Mouse (Mus musculus): Measurements from ENCODE around the gene Tapbp. TPM values are rescaled to one million over a fixed set of nuclear protein-coding genes. Genes with fewer than 3 reads are reported as not detected.
A peak's percentile ranks its signal among the peaks of the same experiment; 100 is the strongest.

The Tapbp gene
- total and polyA plus RNA-seq, 2 experiments from 2014 or later: 29.1 to 44.4 TPM

DNA sequence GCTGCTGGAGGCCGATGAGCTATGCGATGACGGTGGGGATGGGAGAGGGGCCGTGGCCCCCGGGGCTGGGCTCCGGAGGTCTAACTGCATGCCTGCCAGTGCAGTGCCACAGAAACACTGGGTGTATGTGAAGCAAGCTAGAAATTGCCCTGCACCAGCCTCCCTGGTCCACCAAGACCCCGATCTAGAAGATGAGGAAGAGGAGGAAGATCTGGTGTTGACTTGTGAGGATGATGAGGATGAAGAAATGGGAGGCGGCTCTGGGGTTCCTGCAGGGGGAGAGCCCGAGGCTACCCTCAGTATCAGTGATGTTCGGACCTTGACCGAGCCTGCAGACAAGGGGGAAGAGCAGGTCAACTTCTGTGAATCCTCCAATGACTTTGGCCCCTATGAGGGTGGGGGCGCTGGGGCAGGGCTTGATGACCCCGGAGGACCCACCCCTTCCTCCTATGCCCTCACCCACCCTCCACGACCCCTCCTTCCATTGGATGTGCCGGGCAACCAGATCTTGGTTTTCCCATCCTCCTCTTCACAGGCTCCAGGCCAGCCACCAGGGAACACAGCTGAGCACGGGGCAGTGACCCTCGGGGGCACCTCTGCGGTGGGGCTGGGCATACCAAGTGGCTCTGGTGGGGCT lies 2.1 kb downstream of the Tapbp start:
- Histone ChIP-seq H3K9me3 (ENCODE audit: low read length) (no peaks in the 10 kb centered on the region), H3K9ac (replicated peaks; ENCODE audit: low read length, poor library complexity, severe bottlenecking) (no peak overlapping the region), H3K27ac (ENCODE audit: low read depth, low read length) (no peak overlapping the region), H3K4me2 (ENCODE audit: low read depth, low read length, poor library complexity, severe bottlenecking) (no peak overlapping the region), H3K4me3 (ENCODE audit: low read depth, low read length) (no peak overlapping the region), H3K27me3 (ENCODE audit: insufficient read depth, low read length) (no peaks in the 10 kb centered on the region), H3K36me3 (ENCODE audit: insufficient read depth, low read length) (peaks cover 12% of the 10 kb centered on the region), H3K4me1 (ENCODE audit: insufficient read depth, low read length) (no peaks in the 10 kb centered on the region)
- 87% methylated on average over 18 of the region's 18 CpGs for WGBS
- DNase-seq (ENCODE audit: low spot score): no peak
- TF ChIP-seq CTCF (IDR thresholded peaks at IDR 0.05): no peak
- ATAC-seq (ENCODE audit: low FRiP score): no peak

DNA sequence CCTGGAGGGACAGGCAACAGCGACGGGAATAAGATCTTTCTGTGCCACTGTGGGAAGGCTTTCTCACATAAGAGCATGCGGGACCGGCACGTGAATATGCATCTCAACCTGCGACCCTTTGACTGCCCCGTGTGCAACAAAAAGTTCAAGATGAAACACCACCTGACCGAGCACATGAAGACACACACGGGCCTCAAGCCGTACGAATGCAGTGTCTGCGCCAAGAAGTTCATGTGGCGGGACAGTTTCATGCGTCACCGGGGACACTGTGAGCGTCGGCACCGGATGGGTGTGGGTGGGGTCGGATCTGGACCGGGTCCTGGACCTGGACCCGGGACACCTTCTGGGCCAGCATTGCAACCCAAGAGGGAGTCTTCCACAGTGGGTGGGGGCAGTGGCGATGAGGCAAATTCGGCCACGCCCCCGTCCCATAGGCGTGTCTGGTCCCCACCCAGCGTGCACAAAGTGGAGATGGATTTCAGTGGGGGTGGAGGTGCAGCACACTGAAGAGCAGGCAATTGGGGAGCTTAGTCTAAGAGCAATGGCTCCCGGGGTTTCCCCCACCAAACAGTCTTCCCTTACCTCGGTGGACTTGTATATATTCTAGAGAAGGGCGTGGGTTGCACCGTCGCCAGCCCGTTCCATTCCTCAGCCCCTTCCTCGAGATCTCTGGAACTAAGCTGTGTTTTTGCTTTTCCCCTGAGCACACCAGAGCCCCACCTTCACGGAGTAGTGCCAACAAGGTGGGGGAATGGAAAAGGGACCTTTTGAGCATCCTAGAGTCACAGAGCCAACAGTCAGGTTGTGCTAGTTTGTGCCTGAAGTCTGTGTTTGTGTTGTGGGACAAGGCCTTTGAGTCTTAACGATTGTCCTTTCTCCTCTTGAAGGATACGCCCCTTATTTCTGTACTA lies 2.8 kb downstream of the Tapbp start:
- WGBS: 65% methylated on average over 37 of the region's 37 CpGs
- peaks cover 8% of the 10 kb centered on the region for H3K36me3 ChIP-seq (ENCODE audit: insufficient read depth, low read length)
- DNase-seq (ENCODE audit: low spot score) (no peak), ATAC-seq (ENCODE audit: low FRiP score) (no peak)
- H3K27ac ChIP-seq (ENCODE audit: low read depth, low read length): no peak overlapping the region
- H3K9ac ChIP-seq (replicated peaks; ENCODE audit: low read length, poor library complexity, severe bottlenecking): no peak overlapping the region
- H3K4me3 ChIP-seq (ENCODE audit: low read depth, low read length): peak overlapping the region; percentile 38
- H3K27me3 ChIP-seq (ENCODE audit: insufficient read depth, low read length): no peaks in the 10 kb centered on the region
- peak overlapping the region; percentile 70; the same call in 1 of the 2 replicates for H3K4me2 ChIP-seq (ENCODE audit: low read depth, low read length, poor library complexity, severe bottlenecking)
- H3K4me1 ChIP-seq (ENCODE audit: insufficient read depth, low read length): no peaks in the 10 kb centered on the region
- TF ChIP-seq CTCF (IDR thresholded peaks at IDR 0.05): no peak
- H3K9me3 ChIP-seq (ENCODE audit: low read length): no peaks in the 10 kb centered on the region

DNA sequence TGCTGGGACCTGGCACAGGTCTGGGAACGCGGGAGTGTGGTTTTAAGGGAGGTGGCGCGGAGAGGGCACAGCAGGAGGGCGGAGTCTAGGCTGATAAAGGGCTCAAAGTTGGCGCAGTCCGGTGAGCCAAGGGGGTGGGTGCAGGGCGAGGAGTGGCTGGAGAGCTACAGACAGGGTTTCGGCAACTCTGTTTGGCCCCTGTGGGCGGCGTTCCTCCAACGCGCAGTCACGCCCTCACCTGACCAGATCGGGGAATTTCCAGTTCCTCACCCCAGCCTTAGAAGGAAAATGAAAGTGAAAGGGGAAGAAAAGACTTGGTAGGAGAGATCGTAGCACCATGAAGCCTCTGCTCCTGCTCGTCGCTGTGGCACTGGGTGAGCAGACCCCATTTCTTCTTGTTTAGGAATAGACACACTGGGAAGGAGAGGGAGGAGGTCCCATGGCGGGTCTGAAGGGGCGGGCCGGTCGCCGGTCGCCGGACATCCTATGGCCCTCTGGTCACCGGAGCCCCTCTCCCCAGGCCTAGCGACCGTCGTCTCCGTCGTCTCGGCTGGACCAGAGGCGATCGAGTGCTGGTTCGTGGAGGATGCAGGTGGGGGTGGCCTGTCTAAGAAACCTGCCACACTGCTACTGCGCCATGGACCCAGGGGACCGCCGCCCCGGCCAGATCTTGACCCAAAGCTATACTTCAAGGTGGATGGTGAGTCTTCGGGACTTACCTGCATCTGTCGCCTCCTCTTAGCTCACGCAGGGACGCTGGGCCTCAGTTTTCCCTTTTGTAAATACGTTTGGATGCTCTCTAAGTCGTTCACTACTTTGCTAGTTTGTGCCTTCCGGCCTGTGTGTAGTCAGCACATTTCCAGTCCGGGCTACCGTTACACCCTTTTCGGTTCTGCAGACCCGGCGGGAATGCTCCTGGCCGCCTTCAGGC lies 3.9 kb downstream of the Tapbp start:
- peak; percentile 29 for TF ChIP-seq CTCF (IDR thresholded peaks at IDR 0.05)
- Histone ChIP-seq H3K27ac (ENCODE audit: low read depth, low read length) (peak overlapping the region; percentile 48; the same call in 1 of the 2 replicates), H3K4me1 (ENCODE audit: insufficient read depth, low read length) (no peaks in the 10 kb centered on the region)

DNA sequence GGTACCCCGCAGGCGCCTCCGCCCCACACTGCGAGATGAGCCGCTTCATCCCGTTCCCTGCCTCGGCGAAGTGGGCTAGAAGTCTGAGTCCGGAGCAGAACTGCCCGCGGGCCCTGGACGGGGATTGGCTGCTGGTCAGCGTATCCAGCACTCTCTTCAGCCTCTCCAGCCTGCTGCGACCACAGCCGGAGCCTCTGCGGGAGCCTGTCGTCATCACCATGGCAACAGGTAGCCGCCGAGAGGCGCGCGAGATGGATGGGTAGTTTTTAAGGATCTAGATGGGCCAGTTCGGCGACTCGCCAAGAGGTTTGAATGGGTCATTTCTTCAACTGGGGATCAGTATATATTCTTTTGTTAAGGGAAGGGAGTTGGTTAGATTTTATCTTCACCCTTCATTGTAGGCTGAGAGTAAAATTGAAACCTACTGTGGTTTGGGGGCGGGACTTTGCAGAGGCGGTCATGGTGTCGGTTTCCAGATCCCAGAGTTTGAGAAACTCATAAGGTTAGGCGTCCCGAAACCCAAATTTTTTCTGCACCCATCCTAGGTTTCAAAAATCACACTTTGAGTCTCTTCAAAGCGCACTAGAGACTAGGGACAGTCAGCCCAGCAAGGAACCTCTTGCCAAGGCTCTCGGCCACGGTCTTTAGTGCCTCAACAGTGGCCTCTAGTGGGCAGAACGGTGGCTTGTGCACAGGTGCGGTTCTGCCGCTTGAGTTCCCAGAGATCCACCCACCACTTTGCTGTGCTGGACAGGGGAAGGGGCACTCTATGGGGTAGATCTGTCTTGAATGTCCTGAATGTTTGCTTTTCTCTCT lies 4.8 kb downstream of the Tapbp start:
- H3K9me3 ChIP-seq (ENCODE audit: low read length): no peaks in the 10 kb centered on the region
- H3K36me3 ChIP-seq (ENCODE audit: insufficient read depth, low read length): no peaks in the 10 kb centered on the region
- H3K4me2 ChIP-seq (ENCODE audit: low read depth, low read length, poor library complexity, severe bottlenecking): peak overlapping the region; percentile 70
- TF ChIP-seq CTCF (IDR thresholded peaks at IDR 0.05): peak; percentile 83
- H3K27ac ChIP-seq (ENCODE audit: low read depth, low read length): peak overlapping the region; percentile 48; the same call in 1 of the 2 replicates
- ATAC-seq (ENCODE audit: low FRiP score): no peak
- H3K4me1 ChIP-seq (ENCODE audit: insufficient read depth, low read length): no peaks in the 10 kb centered on the region
- DNase-seq (ENCODE audit: low spot score): peak; percentile 83
- peak overlapping the region; percentile 38 for H3K4me3 ChIP-seq (ENCODE audit: low read depth, low read length)
- H3K9ac ChIP-seq (replicated peaks; ENCODE audit: low read length, poor library complexity, severe bottlenecking): peak overlapping the region; percentile 39
- H3K27me3 ChIP-seq (ENCODE audit: insufficient read depth, low read length): no peaks in the 10 kb centered on the region
- WGBS: 3% methylated on average over 36 of the region's 36 CpGs

More for the DNA sequence above, 3.9 kb downstream of the Tapbp start:
- no peak for ATAC-seq (ENCODE audit: low FRiP score)
- peak; percentile 34 for DNase-seq (ENCODE audit: low spot score)
- 4% methylated on average over 52 of the region's 52 CpGs for WGBS
- Histone ChIP-seq H3K4me3 (ENCODE audit: low read depth, low read length) (peak overlapping the region; percentile 38), H3K27me3 (ENCODE audit: insufficient read depth, low read length) (no peaks in the 10 kb centered on the region), H3K9me3 (ENCODE audit: low read length) (no peaks in the 10 kb centered on the region), H3K4me2 (ENCODE audit: low read depth, low read length, poor library complexity, severe bottlenecking) (peak overlapping the region; percentile 70), H3K9ac (replicated peaks; ENCODE audit: low read length, poor library complexity, severe bottlenecking) (peak overlapping the region; percentile 39), H3K36me3 (ENCODE audit: insufficient read depth, low read length) (no peaks in the 10 kb centered on the region)

DNA sequence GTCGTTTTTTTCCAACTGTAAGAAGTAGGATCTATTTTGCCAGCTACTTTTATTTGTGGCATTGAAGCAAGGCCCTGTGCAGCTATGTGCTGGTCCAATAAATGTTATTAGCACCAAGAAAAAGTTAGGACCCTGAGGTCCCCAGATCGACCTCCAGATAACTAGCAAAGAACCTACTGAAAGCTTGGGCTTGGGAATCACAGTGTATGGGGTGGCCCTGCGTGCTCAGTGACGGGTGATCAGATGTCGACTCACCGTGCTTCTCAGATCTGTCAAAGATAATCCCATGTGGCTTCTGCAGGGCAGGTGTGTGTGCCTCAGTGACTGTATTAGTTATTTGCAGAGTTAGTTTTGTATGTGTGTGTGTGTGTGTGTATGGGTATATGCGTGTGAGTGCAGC lies 5.7 kb downstream of the Tapbp start:
- no peaks in the 10 kb centered on the region for H3K4me1 ChIP-seq (ENCODE audit: insufficient read depth, low read length)
- 92% methylated on average over 7 of the region's 7 CpGs for WGBS
- H3K4me3 ChIP-seq (ENCODE audit: low read depth, low read length): no peak overlapping the region
- no peak overlapping the region for H3K4me2 ChIP-seq (ENCODE audit: low read depth, low read length, poor library complexity, severe bottlenecking)
- ATAC-seq (ENCODE audit: low FRiP score) (no peak), DNase-seq (ENCODE audit: low spot score) (no peak)
- no peak for TF ChIP-seq CTCF (IDR thresholded peaks at IDR 0.05)
- H3K27me3 ChIP-seq (ENCODE audit: insufficient read depth, low read length): no peaks in the 10 kb centered on the region
- H3K9ac ChIP-seq (replicated peaks; ENCODE audit: low read length, poor library complexity, severe bottlenecking): no peak overlapping the region
- H3K36me3 ChIP-seq (ENCODE audit: insufficient read depth, low read length): no peaks in the 10 kb centered on the region
- H3K27ac ChIP-seq (ENCODE audit: low read depth, low read length): no peak overlapping the region
- no peaks in the 10 kb centered on the region for H3K9me3 ChIP-seq (ENCODE audit: low read length)

All from midbrain, postnatal 0 days (tissue).